Mouse (Mus musculus) olfactory bulb, adult 2 months (tissue): ENCODE measurements at regions not wholly inside any gene's neighbourhood (a gene's known extent, or its start where the extent isn't known, plus 50 kb on each side); places are given as distances from the start of the nearest gene placed in this dataset.

Experiments
- CTCF ChIP-seq: fragments of 200-500 bp; IDR thresholded peaks from 2 replicates; pipeline ENCODE4 v1.5.1; 2012; ENCODE audit warnings: low read depth, mild to moderate bottlenecking, low read length, moderate library complexity; ENCODE audit not compliant: insufficient read depth
- POLR2A ChIP-seq: fragments of 200-500 bp; IDR thresholded peaks from 2 replicates; pipeline ENCODE4 v1.6.1; 2012; ENCODE audit warnings: mild to moderate bottlenecking, low read depth, low read length, moderate library complexity; ENCODE audit not compliant: insufficient read depth

GRCm38 (mm10) chr12:78097119-78097518 lies 96.9 kb upstream of the Gm6657 start:
- no peak for TF ChIP-seq CTCF
- TF ChIP-seq POLR2A, result no peak
